Mouse (Mus musculus): ENCODE measurements around the gene Gm21969.

Gene Gm21969

GRCm38 (mm10) chr4:139669847-139670246, 66.9 kb downstream of the Gm21969 start:
- DNase-seq = peak; percentile 14

- no peak for DNase-seq
Observed at GRCm38 (mm10) chr4:139675696-139676095, 72.7 kb downstream of the Gm21969 start.

- no peak for DNase-seq
Observed at GRCm38 (mm10) chr4:139683728-139684638, 81.0 kb downstream of the Gm21969 start.

- peak; percentile 33 for DNase-seq
Observed at GRCm38 (mm10) chr4:139684639-139685017, 81.6 kb downstream of the Gm21969 start.

- DNase-seq = no peak
Observed at GRCm38 (mm10) chr4:139688058-139688457, 85.1 kb downstream of the Gm21969 start.

GRCm38 (mm10) chr4:139689627-139690269, 86.8 kb downstream of the Gm21969 start:
- DNase-seq = no peak

GRCm38 (mm10) chr4:139693315-139693714, 90.3 kb downstream of the Gm21969 start:
- no peak for DNase-seq

- DNase-seq = no peak
Observed at GRCm38 (mm10) chr4:139697755-139698154, 94.8 kb downstream of the Gm21969 start.

- no peak for DNase-seq
Observed at GRCm38 (mm10) chr4:139698602-139699001, 95.6 kb downstream of the Gm21969 start.

- DNase-seq = no peak
Observed at GRCm38 (mm10) chr4:139702914-139703313, 99.9 kb downstream of the Gm21969 start.

- DNase-seq = no peak
Observed at GRCm38 (mm10) chr4:139703468-139703867, 100.5 kb downstream of the Gm21969 start.

- no peak for DNase-seq
Observed at GRCm38 (mm10) chr4:139705986-139706385, 103.0 kb downstream of the Gm21969 start.

- DNase-seq = no peak
Observed at GRCm38 (mm10) chr4:139710467-139711334, 107.7 kb downstream of the Gm21969 start.
